Mouse (Mus musculus) CH12.LX (cell line): ENCODE data around the gene Agfg2. TPM values are rescaled to one million over a fixed set of nuclear protein-coding genes. Genes with fewer than 3 reads are reported as not detected.
A peak's percentile ranks its signal among the peaks of the same experiment; 100 is the strongest.

Experiments
- DNase-seq: peaks from one replicate; pipeline ENCODE4 v3.0.0-alpha.2; 2013; ENCODE audit errors: extremely low read depth
- H3K27ac ChIP-seq: 2 replicates; pipeline ENCODE4 v1.5.1; 2012; ENCODE audit warnings: low read depth, mild to moderate bottlenecking, control low read depth, moderate library complexity; ENCODE audit not compliant: insufficient read depth
- H3K27me3 ChIP-seq: replicated peaks from 2 replicates; pipeline ENCODE3; 2012; ENCODE audit warnings: inconsistent platforms
- H3K36me3 ChIP-seq, 2 experiments: replicated peaks in 1 of 2; 2 replicates each; pipeline versions ENCODE3 to v1.6.1; 2012; ENCODE audit warnings: inconsistent platforms in 1 of 2, low read length in 1 of 2, mild to moderate bottlenecking in 1 of 2, mixed read lengths in 1 of 2, moderate library complexity in 1 of 2; ENCODE audit not compliant: control insufficient read depth in 1 of 2, insufficient read depth in 1 of 2
- H3K4me1 ChIP-seq, 2 experiments: 2 replicates each; pipeline ENCODE4 v1.6.1; 2012; ENCODE audit warnings: inconsistent platforms in 1 of 2, moderate library complexity in 1 of 2; ENCODE audit not compliant: insufficient read depth in 2 of 2, control insufficient read depth in 1 of 2
- H3K4me2 ChIP-seq: 2 replicates; pipeline ENCODE4 v1.6.1; 2012; ENCODE audit warnings: low read depth, mild to moderate bottlenecking, control low read depth; ENCODE audit not compliant: poor library complexity, insufficient read depth, severe bottlenecking
- H3K4me3 ChIP-seq, 3 experiments: fragments of 150-350 bp in 1 of 3; sonication (generic) in 1 of 3; replicated peaks in 1 of 3; 2 replicates each; pipeline versions ENCODE3 to v1.5.1; 2011 to 2012; ENCODE audit warnings: low read depth in 2 of 3, low read length in 2 of 3, mild to moderate bottlenecking in 2 of 3, moderate library complexity in 2 of 3, control low read depth in 1 of 3, improper control_type of control experiment in 1 of 3, inconsistent platforms in 1 of 3, mixed read lengths in 1 of 3; ENCODE audit not compliant: poor library complexity in 1 of 3
- H3K79me2 ChIP-seq: replicated peaks from 2 replicates; pipeline ENCODE4 v1.6.1; 2012; ENCODE audit warnings: mild to moderate bottlenecking, moderate library complexity; ENCODE audit not compliant: control insufficient read depth, poor library complexity, insufficient read depth, severe bottlenecking; ENCODE audit errors: extremely low read depth
- H3K9ac ChIP-seq: 2 replicates; pipeline ENCODE4 v1.6.1; 2012; ENCODE audit warnings: low read depth, mild to moderate bottlenecking, control low read depth, moderate library complexity; ENCODE audit not compliant: insufficient read depth
- H3K9me3 ChIP-seq: replicated peaks from 2 replicates; pipeline ENCODE3; 2012; ENCODE audit warnings: low read length, inconsistent platforms, mixed read lengths
- BHLHE40 ChIP-seq: IDR thresholded peaks from 2 replicates; pipeline ENCODE4 v1.6.1; 2011; ENCODE audit warnings: mild to moderate bottlenecking, low read depth, low read length, improper control_type of control experiment
- CHD1 ChIP-seq: IDR thresholded peaks from 2 replicates; pipeline ENCODE4 v1.6.1; 2012; ENCODE audit warnings: low read depth, low read length, improper control_type of control experiment, inconsistent platforms
- CHD2 ChIP-seq: IDR thresholded peaks from 2 replicates; pipeline ENCODE4 v1.6.1; 2011; ENCODE audit warnings: low read length, improper control_type of control experiment
- CTCF ChIP-seq, 2 experiments: IDR thresholded peaks in 1 of 2; conservative IDR thresholded peaks in 1 of 2; 2 replicates each; pipeline ENCODE4 v1.5.1; 2011 to 2012; ENCODE audit warnings: low read depth in 2 of 2, low read length in 2 of 2, improper control_type of control experiment in 1 of 2, inconsistent platforms in 1 of 2, mild to moderate bottlenecking in 1 of 2, moderate library complexity in 1 of 2
- E2F4 ChIP-seq: IDR thresholded peaks from 2 replicates; pipeline ENCODE4 v1.6.1; 2011; ENCODE audit warnings: low read depth, low read length, improper control_type of control experiment; ENCODE audit not compliant: insufficient replicate concordance
- ELF1 ChIP-seq: IDR thresholded peaks from 2 replicates; pipeline ENCODE4 v1.6.1; 2014; ENCODE audit warnings: low read depth, mild to moderate bottlenecking, inconsistent platforms, low read length, improper control_type of control experiment
- EP300 ChIP-seq: IDR thresholded peaks from 2 replicates; pipeline ENCODE4 v1.6.1; 2011; ENCODE audit warnings: low read length, improper control_type of control experiment
- ETS1 ChIP-seq: conservative IDR thresholded peaks from 2 replicates; pipeline ENCODE4 v1.6.1; 2012; ENCODE audit warnings: low read depth, mild to moderate bottlenecking, inconsistent platforms, low read length, improper control_type of control experiment, moderate library complexity
- GABPA ChIP-seq: IDR thresholded peaks from 2 replicates; pipeline ENCODE4 v1.6.1; 2012; ENCODE audit warnings: low read depth, low read length, improper control_type of control experiment, inconsistent platforms; ENCODE audit not compliant: insufficient replicate concordance
- HCFC1 ChIP-seq: IDR thresholded peaks from 2 replicates; pipeline ENCODE4 v1.6.1; 2012; ENCODE audit warnings: low read depth, mild to moderate bottlenecking, inconsistent platforms, low read length, improper control_type of control experiment
- IRF4 ChIP-seq: IDR thresholded peaks from 2 replicates; pipeline ENCODE4 v1.6.1; 2014; ENCODE audit warnings: low read depth, mild to moderate bottlenecking, inconsistent platforms, low read length, improper control_type of control experiment
- JUND ChIP-seq: conservative IDR thresholded peaks from 2 replicates; pipeline ENCODE4 v1.6.1; 2011; ENCODE audit warnings: low read depth, low read length, improper control_type of control experiment
- KAT2A ChIP-seq: IDR thresholded peaks from 2 replicates; pipeline ENCODE4 v1.6.1; 2012; ENCODE audit warnings: low read length, improper control_type of control experiment, inconsistent platforms; ENCODE audit not compliant: insufficient replicate concordance
- MAFK ChIP-seq: IDR thresholded peaks from 2 replicates; pipeline ENCODE4 v1.6.1; 2011; ENCODE audit warnings: low read length, improper control_type of control experiment; ENCODE audit not compliant: insufficient replicate concordance
- MAX ChIP-seq: IDR thresholded peaks from 2 replicates; pipeline ENCODE4 v1.6.1; 2011; ENCODE audit warnings: low read length, improper control_type of control experiment
- MAZ ChIP-seq: IDR thresholded peaks from 2 replicates; pipeline ENCODE4 v1.6.1; 2012; ENCODE audit warnings: low read depth, mild to moderate bottlenecking, inconsistent platforms, low read length, improper control_type of control experiment, moderate library complexity
- MEF2A ChIP-seq: IDR thresholded peaks from 2 replicates; pipeline ENCODE4 v1.6.1; 2014; ENCODE audit warnings: low read depth, mild to moderate bottlenecking, inconsistent platforms, low read length, improper control_type of control experiment, borderline replicate concordance
- MXI1 ChIP-seq: IDR thresholded peaks from 2 replicates; pipeline ENCODE4 v1.6.1; 2011; ENCODE audit warnings: mild to moderate bottlenecking, low read depth, low read length, improper control_type of control experiment
- MYC ChIP-seq: IDR thresholded peaks from 2 replicates; pipeline ENCODE4 v1.6.1; 2011; ENCODE audit warnings: low read depth, mild to moderate bottlenecking, improper control_type of control experiment, low read length
- NELFE ChIP-seq: IDR thresholded peaks from 2 replicates; pipeline ENCODE4 v1.6.1; 2011; ENCODE audit warnings: low read depth, low read length, improper control_type of control experiment
- NRF1 ChIP-seq: IDR thresholded peaks from 2 replicates; pipeline ENCODE4 v1.6.1; 2014; ENCODE audit warnings: low read depth, mild to moderate bottlenecking, inconsistent platforms, low read length, improper control_type of control experiment, moderate library complexity
- PAX5 ChIP-seq: IDR thresholded peaks from 2 replicates; pipeline ENCODE4 v1.6.1; 2012; ENCODE audit warnings: low read length, inconsistent platforms, mixed read lengths
- POLR2A ChIP-seq: IDR thresholded peaks from 2 replicates; pipeline ENCODE4 v1.6.1; 2011; ENCODE audit warnings: low read depth, mild to moderate bottlenecking, improper control_type of control experiment, low read length
- POLR2AphosphoS2 ChIP-seq: IDR thresholded peaks from 2 replicates; pipeline ENCODE4 v1.6.1; 2011; ENCODE audit warnings: low read depth, low read length, improper control_type of control experiment
- RAD21 ChIP-seq: IDR thresholded peaks from 2 replicates; pipeline ENCODE4 v1.6.1; 2011; ENCODE audit warnings: low read depth, mild to moderate bottlenecking, low read length, improper control_type of control experiment, moderate library complexity
- RCOR1 ChIP-seq: conservative IDR thresholded peaks from 2 replicates; pipeline ENCODE4 v1.6.1; 2012; ENCODE audit warnings: low read depth, mild to moderate bottlenecking, inconsistent platforms, low read length, improper control_type of control experiment
- SIN3A ChIP-seq: IDR thresholded peaks from 2 replicates; pipeline ENCODE4 v1.6.1; 2012; ENCODE audit warnings: low read length, improper control_type of control experiment, inconsistent platforms
- SMC3 ChIP-seq: IDR thresholded peaks from 2 replicates; pipeline ENCODE4 v1.6.1; 2011; ENCODE audit warnings: low read depth, low read length, improper control_type of control experiment
- TBP ChIP-seq: conservative IDR thresholded peaks from 2 replicates; pipeline ENCODE4 v1.6.1; 2011; ENCODE audit warnings: low read depth, low read length, improper control_type of control experiment
- TCF12 ChIP-seq: IDR thresholded peaks from 2 replicates; pipeline ENCODE4 v1.6.1; 2014; ENCODE audit warnings: low read depth, mild to moderate bottlenecking, inconsistent platforms, low read length, improper control_type of control experiment
- UBTF ChIP-seq: IDR thresholded peaks from 2 replicates; pipeline ENCODE4 v1.6.1; 2012; ENCODE audit warnings: low read depth, mild to moderate bottlenecking, inconsistent platforms, low read length, improper control_type of control experiment, moderate library complexity
- USF1 ChIP-seq: IDR thresholded peaks from 2 replicates; pipeline ENCODE4 v1.6.1; 2014; ENCODE audit warnings: low read depth, mild to moderate bottlenecking, inconsistent platforms, low read length, improper control_type of control experiment
- USF2 ChIP-seq: conservative IDR thresholded peaks from 2 replicates; pipeline ENCODE4 v1.6.1; 2011; ENCODE audit warnings: low read depth, low read length, improper control_type of control experiment
- ZC3H11A ChIP-seq: IDR thresholded peaks from 2 replicates; pipeline ENCODE4 v1.6.1; 2012; ENCODE audit warnings: low read depth, mild to moderate bottlenecking, inconsistent platforms, low read length, improper control_type of control experiment
- ZKSCAN1 ChIP-seq: IDR thresholded peaks from 2 replicates; pipeline ENCODE4 v1.6.1; 2012; ENCODE audit warnings: low read depth, inconsistent platforms, low read length, improper control_type of control experiment, borderline replicate concordance
- ZMIZ1 ChIP-seq: IDR thresholded peaks from 2 replicates; pipeline ENCODE4 v1.6.1; 2012; ENCODE audit warnings: low read depth, mild to moderate bottlenecking, inconsistent platforms, low read length, improper control_type of control experiment
- ZNF384 ChIP-seq: IDR thresholded peaks from 2 replicates; pipeline ENCODE4 v1.6.1; 2012; ENCODE audit warnings: low read depth, low read length, improper control_type of control experiment, inconsistent platforms
- dilution Hi-C: fragments of 300-500 bp; cut with MboI; formaldehyde crosslinking; loops from 2 replicates; pipeline ENCODE4 v1.14.3; 2020; ENCODE audit warnings: low sequenced_read_pairs; ENCODE audit not compliant: extremely low pct_unique_long_range_greater_than_20kb, extremely low pct_ligation_motif_present
- in situ Hi-C: fragments of 300-500 bp; cut with MboI; formaldehyde crosslinking; loops from 3 replicates; pipeline ENCODE4 v1.14.3; 2019; ENCODE audit warnings: low sequenced_read_pairs, low pct_ligation_motif_present, low pct_unique_long_range_greater_than_20kb, mixed read lengths
- polyA plus RNA-seq: library from polyadenylated mRNA; unstranded; fragments of >175 nt; gene quantifications from 2 replicates; pipeline ENCODE4 v1.2.1, GENCODE M21; 2012; ENCODE audit warnings: low read depth; ENCODE audit not compliant: insufficient read length
- total RNA-seq, 2 experiments: library from RNA; depleted of rRNA; stranded (reverse); fragments of 300-350 nt in 1 of 2; fragments of >200 nt in 1 of 2; gene quantifications; 2 replicates each; pipeline ENCODE4 v1.2.3; 2012 to 2014

The Agfg2 gene
- total and polyA plus RNA-seq, 3 experiments = 8.7 to 16.7 (median 13.4) TPM

DNA sequence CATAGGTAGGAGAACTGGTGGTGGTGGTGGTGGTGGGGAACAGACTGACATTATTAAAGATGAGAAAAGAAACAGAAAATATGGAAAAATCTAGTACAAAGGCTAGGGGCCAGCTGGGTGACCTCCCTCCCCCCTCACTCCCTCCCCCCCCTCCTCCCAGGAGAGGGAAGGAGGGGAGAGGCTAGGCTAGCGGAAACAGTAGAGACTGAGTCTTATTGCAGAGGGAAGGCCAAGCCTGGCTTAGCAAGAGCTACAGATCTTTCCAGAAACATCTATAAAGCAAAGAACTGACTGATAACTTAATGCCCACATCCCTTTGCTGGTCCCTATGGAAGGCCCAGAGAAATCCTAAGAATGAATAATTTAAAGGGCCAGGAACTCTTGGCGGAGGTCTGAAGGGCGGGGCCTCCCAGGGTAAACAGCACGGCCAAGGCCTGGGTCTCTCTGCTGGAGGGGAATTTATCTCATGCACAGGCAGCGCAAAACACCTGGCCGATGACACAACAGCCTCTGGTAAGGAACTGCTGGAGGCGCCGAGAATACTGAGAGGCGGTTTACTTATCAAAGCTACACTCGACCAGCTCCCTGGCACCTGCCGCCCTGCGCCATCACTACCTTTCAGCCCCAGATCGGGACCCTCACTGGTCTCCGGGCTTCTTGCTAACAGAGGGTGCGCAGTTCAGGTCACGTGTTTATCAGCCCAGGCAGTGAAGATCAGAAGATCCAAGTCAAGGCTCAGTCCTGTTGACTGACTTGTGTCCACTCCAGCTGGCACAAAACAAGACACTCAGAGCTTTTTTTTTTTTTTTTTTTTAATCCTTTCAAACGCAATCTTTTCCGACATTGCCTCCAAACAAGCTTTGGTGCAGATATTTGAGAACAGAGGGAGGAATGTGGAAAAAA lies 34.6 kb downstream of the Agfg2 start:
- Histone ChIP-seq H3K4me3 (peak overlapping the region in 2 of 3 experiments; percentile 1 to 13), H3K9ac (peak overlapping the region; percentile 20; the same call in 1 of the 2 replicates), H3K79me2 (no peaks in the 10 kb centered on the region), H3K4me1 (peaks cover 8 to 58% of the 10 kb centered on the region in 2 experiments), H3K9me3 (no peaks in the 10 kb centered on the region), H3K36me3 (peaks cover 5 to 40% of the 10 kb centered on the region in 2 experiments), H3K4me2 (peak overlapping the region; percentile 54), H3K27ac (peak overlapping the region; percentile 29), H3K27me3 (no peaks in the 10 kb centered on the region)
- in situ Hi-C loops (loop anchor here (5.0 kb wide), 1 partner anchor 112 kb away; no protein-coding TSS in a partner anchor), dilution Hi-C loops (no loop called here)
- peak; percentile 75 for DNase-seq
- peak; percentile 50 for TF ChIP-seq USF1
- TF ChIP-seq SMC3 = no peak
- TF ChIP-seq IRF4 = no peak
- peak; percentile 49; the same call in 1 of the 2 replicates for TF ChIP-seq ETS1
- no peak for TF ChIP-seq UBTF
- peak; percentile 40; the same call in 1 of the 2 replicates for TF ChIP-seq MXI1
- no peak for TF ChIP-seq JUND
- TF ChIP-seq EP300 = no peak
- no peak for TF ChIP-seq NELFE
- no peak for TF ChIP-seq RAD21
- TF ChIP-seq CHD2 = peak; percentile 30; the same call in 1 of the 2 replicates
- TF ChIP-seq ZNF384 = peak; percentile 72
- TF ChIP-seq HCFC1 = no peak
- no peak for TF ChIP-seq MEF2A
- TF ChIP-seq MAFK = no peak
- TF ChIP-seq ELF1 = 0 out of 2 replicates have a peak, but pooled peaks have one; percentile 31
- 0 out of 2 replicates have a peak, but pooled peaks have one; percentile 67 for TF ChIP-seq MAZ
- TF ChIP-seq CTCF (conservative IDR thresholded peaks at IDR 0.05 in 1 of 2, IDR thresholded peaks at IDR 0.05 in 1 of 2; ENCODE audit: low read depth in 2 of 2, low read length in 2 of 2) = no peak
- TF ChIP-seq SIN3A = no peak
- TF ChIP-seq RCOR1 = no peak
- no peak for TF ChIP-seq KAT2A
- 0 out of 2 replicates have a peak, but pooled peaks have one; percentile 22 for TF ChIP-seq TBP
- no peak for TF ChIP-seq MYC
- no peak; the same call in 1 of the 2 replicates for TF ChIP-seq USF2
- TF ChIP-seq POLR2A = 0 out of 2 replicates have a peak, but pooled peaks have one; percentile 26
- peak; percentile 47; the same call in 1 of the 2 replicates for TF ChIP-seq TCF12
- TF ChIP-seq CHD1 = no peak
- no peak; the same call in 1 of the 2 replicates for TF ChIP-seq NRF1
- no peak for TF ChIP-seq GABPA
- no peak for TF ChIP-seq ZKSCAN1
- TF ChIP-seq E2F4 = no peak
- TF ChIP-seq ZMIZ1 = no peak
- TF ChIP-seq PAX5 = no peak
- no peak for TF ChIP-seq ZC3H11A
- 0 out of 2 replicates have a peak, but pooled peaks have one; percentile 17 for TF ChIP-seq MAX
- peak; percentile 68; the same call in 1 of the 2 replicates for TF ChIP-seq BHLHE40
- TF ChIP-seq POLR2AphosphoS2 = no peak
